Mouse (Mus musculus) liver, embryonic 15.5 days (tissue): ENCODE measurements around the gene Jak3. TPM values are rescaled to one million over a fixed set of nuclear protein-coding genes. Genes with fewer than 3 reads are reported as not detected.

Experiments used
- ATAC-seq: fragments of 200-750 bp; cut with Nextera tagmentation; 2 replicates; pipeline ENCODE4 v1.8.0; 2017; ENCODE audit warnings: moderate number of reproducible peaks, mild to moderate bottlenecking, moderate library complexity; ENCODE audit not compliant: insufficient read depth
- H3K27ac ChIP-seq: fragments of 300-500 bp; sonication (generic); replicated peaks from 2 replicates; pipeline ENCODE4 v1.5.1; 2015; ENCODE audit warnings: mild to moderate bottlenecking, inconsistent platforms
- H3K27me3 ChIP-seq: fragments of 300-500 bp; sonication (generic); 2 replicates; pipeline ENCODE4 v1.6.1; 2015; ENCODE audit warnings: mild to moderate bottlenecking, inconsistent platforms
- H3K36me3 ChIP-seq: fragments of 300-500 bp; sonication (generic); replicated peaks from 2 replicates; pipeline ENCODE4 v1.6.1; 2015; ENCODE audit warnings: moderate library complexity, mild to moderate bottlenecking, inconsistent platforms
- H3K4me1 ChIP-seq: fragments of 300-500 bp; sonication (generic); replicated peaks from 2 replicates; pipeline ENCODE4 v1.6.1; 2015; ENCODE audit warnings: inconsistent platforms
- H3K4me2 ChIP-seq: fragments of 300-500 bp; sonication (generic); 2 replicates; pipeline ENCODE4 v1.6.1; 2015; ENCODE audit warnings: moderate library complexity, mild to moderate bottlenecking, inconsistent platforms
- H3K4me3 ChIP-seq: fragments of 300-500 bp; sonication (generic); replicated peaks from 2 replicates; pipeline ENCODE4 v1.5.1; 2015; ENCODE audit warnings: mild to moderate bottlenecking, inconsistent platforms
- H3K9ac ChIP-seq: fragments of 300-500 bp; sonication (generic); 2 replicates; pipeline ENCODE4 v1.6.1; 2015; ENCODE audit warnings: moderate library complexity, mild to moderate bottlenecking, inconsistent platforms
- H3K9me3 ChIP-seq: fragments of 300-500 bp; sonication (generic); replicated peaks from 2 replicates; pipeline ENCODE4 v1.6.1; 2016; ENCODE audit warnings: inconsistent platforms
- WGBS: fragments of 180-500 bp; shearing (Covaris S2); methylation state at CpG from one replicate; pipeline ENCODE4 v1.1.7; 2015; ENCODE audit warnings: mixed read lengths; ENCODE audit not compliant: insufficient replicate concordance; 5-methylcytosine and 5-hydroxymethylcytosine counted together
- polyA plus RNA-seq: library from polyadenylated mRNA; unstranded; fragments of >200 nt; fragmentation: Nextera tagmentation; extraction: Ambion mirVana; gene quantifications from 2 replicates; pipeline ENCODE4 v1.2.1, GENCODE M21; 2015

Gene Jak3
- polyA plus RNA-seq, 1 experiment from 2014 or later, result 6.4 TPM

GRCm38 (mm10) chr8:71637149-71638095 lies 38.7 kb upstream of the Jak3 start:
- Histone ChIP-seq H3K4me1 (peaks cover 20% of the 10 kb centered on the region), H3K36me3 (no peaks in the 10 kb centered on the region), H3K9me3 (no peaks in the 10 kb centered on the region), H3K27ac (no peak overlapping the region), H3K9ac (no peak overlapping the region), H3K4me2 (no peak overlapping the region), H3K4me3 (no peak overlapping the region), H3K27me3 (peaks cover 32% of the 10 kb centered on the region)
- WGBS, result 53% methylated on average over 8 of the region's 8 CpGs
- no peak for ATAC-seq

GRCm38 (mm10) chr8:71638321-71638720 lies 37.8 kb upstream of the Jak3 start:
- Histone ChIP-seq H3K27me3 (peaks cover 23% of the 10 kb centered on the region), H3K27ac (no peak overlapping the region), H3K4me1 (peaks cover 18% of the 10 kb centered on the region), H3K36me3 (no peaks in the 10 kb centered on the region), H3K9me3 (no peaks in the 10 kb centered on the region), H3K4me2 (no peak overlapping the region), H3K4me3 (no peak overlapping the region), H3K9ac (no peak overlapping the region)
- WGBS, result 55% methylated on average over 6 of the region's 6 CpGs
- no peak for ATAC-seq

GRCm38 (mm10) chr8:71639318-71639717 lies 36.8 kb upstream of the Jak3 start:
- H3K9me3 ChIP-seq, result no peaks in the 10 kb centered on the region
- ATAC-seq, result no peak
- peaks cover 13% of the 10 kb centered on the region for H3K27me3 ChIP-seq
- H3K4me1 ChIP-seq, result peaks cover 10% of the 10 kb centered on the region
- no peak overlapping the region for H3K4me2 ChIP-seq
- no peak overlapping the region for H3K9ac ChIP-seq
- H3K27ac ChIP-seq, result no peak overlapping the region
- H3K4me3 ChIP-seq, result no peak overlapping the region
- H3K36me3 ChIP-seq, result no peaks in the 10 kb centered on the region
- WGBS, result 42% methylated on average over 4 of the region's 4 CpGs

- Histone ChIP-seq H3K4me1 (no peaks in the 10 kb centered on the region), H3K27ac (no peak overlapping the region), H3K27me3 (no peaks in the 10 kb centered on the region), H3K9ac (no peak overlapping the region), H3K36me3 (no peaks in the 10 kb centered on the region), H3K4me2 (no peak overlapping the region), H3K4me3 (no peak overlapping the region), H3K9me3 (no peaks in the 10 kb centered on the region)
- ATAC-seq, result no peak
- WGBS, result 68% methylated on average over 9 of the region's 9 CpGs
Measured at GRCm38 (mm10) chr8:71645510-71645909, 30.6 kb upstream of the Jak3 start.

- H3K9me3 ChIP-seq, result no peaks in the 10 kb centered on the region
- ATAC-seq, result no peak
- H3K27ac ChIP-seq, result no peak overlapping the region
- H3K27me3 ChIP-seq, result peaks cover 54% of the 10 kb centered on the region
- H3K4me1 ChIP-seq, result peaks cover 10% of the 10 kb centered on the region
- 2% methylated on average over 24 of the region's 24 CpGs for WGBS
- H3K4me3 ChIP-seq, result no peak overlapping the region
- H3K36me3 ChIP-seq, result no peaks in the 10 kb centered on the region
- H3K9ac ChIP-seq, result no peak overlapping the region
- peak overlapping the region; percentile 30; the same call in 1 of the 2 replicates for H3K4me2 ChIP-seq
Measured at GRCm38 (mm10) chr8:71654600-71654999, 21.5 kb upstream of the Jak3 start.

- no peak overlapping the region for H3K9ac ChIP-seq
- H3K4me3 ChIP-seq, result no peak overlapping the region
- H3K4me2 ChIP-seq, result no peak overlapping the region
- 21% methylated on average over 9 of the region's 9 CpGs for WGBS
- no peaks in the 10 kb centered on the region for H3K36me3 ChIP-seq
- ATAC-seq, result no peak
- H3K9me3 ChIP-seq, result no peaks in the 10 kb centered on the region
- H3K27me3 ChIP-seq, result peaks cover 80% of the 10 kb centered on the region
- H3K27ac ChIP-seq, result no peak overlapping the region
- H3K4me1 ChIP-seq, result peaks cover 16% of the 10 kb centered on the region
Measured at GRCm38 (mm10) chr8:71657816-71658215, 18.3 kb upstream of the Jak3 start.

GRCm38 (mm10) chr8:71658515-71659049 lies 17.5 kb upstream of the Jak3 start:
- Histone ChIP-seq H3K27me3 (peaks cover 82% of the 10 kb centered on the region), H3K36me3 (no peaks in the 10 kb centered on the region), H3K4me2 (no peak overlapping the region), H3K27ac (no peak overlapping the region), H3K4me3 (no peak overlapping the region), H3K9me3 (no peaks in the 10 kb centered on the region), H3K9ac (no peak overlapping the region), H3K4me1 (peaks cover 16% of the 10 kb centered on the region)
- WGBS, result 21% methylated on average over 17 of the region's 17 CpGs
- ATAC-seq, result no peak

GRCm38 (mm10) chr8:71659751-71660150 lies 16.3 kb upstream of the Jak3 start:
- Histone ChIP-seq H3K36me3 (no peaks in the 10 kb centered on the region), H3K4me3 (no peak overlapping the region), H3K4me2 (no peak overlapping the region), H3K27ac (no peak overlapping the region), H3K27me3 (peaks cover 76% of the 10 kb centered on the region), H3K9me3 (no peaks in the 10 kb centered on the region), H3K4me1 (peaks cover 11% of the 10 kb centered on the region), H3K9ac (no peak overlapping the region)
- 39% methylated on average over 1 of the region's 1 CpGs for WGBS
- ATAC-seq, result no peak

- no peak for ATAC-seq
- Histone ChIP-seq H3K36me3 (no peaks in the 10 kb centered on the region), H3K9ac (no peak overlapping the region), H3K27me3 (peaks cover 68% of the 10 kb centered on the region), H3K4me3 (no peak overlapping the region), H3K4me1 (peaks cover 17% of the 10 kb centered on the region), H3K4me2 (peak overlapping the region; percentile 19; the same call in 1 of the 2 replicates), H3K9me3 (no peaks in the 10 kb centered on the region), H3K27ac (no peak overlapping the region)
- WGBS, result 11% methylated on average over 36 of the region's 36 CpGs
Measured at GRCm38 (mm10) chr8:71660325-71661120, 15.6 kb upstream of the Jak3 start.

- H3K36me3 ChIP-seq, result no peaks in the 10 kb centered on the region
- H3K9me3 ChIP-seq, result no peaks in the 10 kb centered on the region
- ATAC-seq, result peak; percentile 50
- peak overlapping the region; percentile 15; the same call in 1 of the 2 replicates for H3K4me3 ChIP-seq
- H3K9ac ChIP-seq, result no peak overlapping the region
- peaks cover 21% of the 10 kb centered on the region for H3K4me1 ChIP-seq
- H3K27me3 ChIP-seq, result peaks cover 75% of the 10 kb centered on the region
- WGBS, result 1% methylated on average over 22 of the region's 22 CpGs
- peak overlapping the region; percentile 54 for H3K4me2 ChIP-seq
- no peak overlapping the region for H3K27ac ChIP-seq
Measured at GRCm38 (mm10) chr8:71665331-71666130, 10.6 kb upstream of the Jak3 start.
